Mouse (Mus musculus): Measurements from ENCODE around the gene Emid1. TPM values are rescaled to one million over a fixed set of nuclear protein-coding genes. Genes with fewer than 3 reads are reported as not detected.

Emid1 gene
- polyA plus RNA-seq, 1 experiment = 13.3 TPM

- no peak for DNase-seq
- no peak for TF ChIP-seq POLR2A (IDR thresholded peaks at IDR 0.05; ENCODE audit: borderline replicate concordance, insufficient read depth, low read length)
- no peak for TF ChIP-seq CTCF (IDR thresholded peaks at IDR 0.05; ENCODE audit: borderline replicate concordance, insufficient read depth, low read depth, low read length)
- Histone ChIP-seq H3K27ac (ENCODE audit: insufficient read depth, low read length) (no peak overlapping the region), H3K27me3 (ENCODE audit: control insufficient read depth, insufficient read depth, low read length) (no peaks in the 10 kb centered on the region), H3K4me3 (replicated peaks; ENCODE audit: insufficient read depth, low read depth, low read length) (no peak overlapping the region), H3K4me1 (ENCODE audit: control insufficient read depth, insufficient read depth, low read length) (no peaks in the 10 kb centered on the region)
- 88% methylated on average over 8 of the region's 8 CpGs for WGBS
These were observed 24.6 kb upstream of the Emid1 start for GRCm38 (mm10) chr11:5176685-5177084.

GRCm38 (mm10) chr11:5175866-5176265, 23.8 kb upstream of the Emid1 start:
- 60% methylated on average over 2 of the region's 2 CpGs for WGBS
- TF ChIP-seq POLR2A (IDR thresholded peaks at IDR 0.05; ENCODE audit: borderline replicate concordance, insufficient read depth, low read length) (no peak), CTCF (IDR thresholded peaks at IDR 0.05; ENCODE audit: borderline replicate concordance, insufficient read depth, low read depth, low read length) (no peak)
- H3K27ac ChIP-seq (ENCODE audit: insufficient read depth, low read length) = no peak overlapping the region
- no peak overlapping the region for H3K4me3 ChIP-seq (replicated peaks; ENCODE audit: insufficient read depth, low read depth, low read length)
- H3K27me3 ChIP-seq (ENCODE audit: control insufficient read depth, insufficient read depth, low read length) = no peaks in the 10 kb centered on the region
- no peaks in the 10 kb centered on the region for H3K4me1 ChIP-seq (ENCODE audit: control insufficient read depth, insufficient read depth, low read length)
- no peak for DNase-seq

- H3K27ac ChIP-seq (ENCODE audit: insufficient read depth, low read length) = no peak overlapping the region
- 88% methylated on average over 7 of the region's 7 CpGs for WGBS
- H3K27me3 ChIP-seq (ENCODE audit: control insufficient read depth, insufficient read depth, low read length) = no peaks in the 10 kb centered on the region
- TF ChIP-seq POLR2A (IDR thresholded peaks at IDR 0.05; ENCODE audit: borderline replicate concordance, insufficient read depth, low read length) (no peak), CTCF (IDR thresholded peaks at IDR 0.05; ENCODE audit: borderline replicate concordance, insufficient read depth, low read depth, low read length) (no peak)
- no peak overlapping the region for H3K4me3 ChIP-seq (replicated peaks; ENCODE audit: insufficient read depth, low read depth, low read length)
- DNase-seq = no peak
- H3K4me1 ChIP-seq (ENCODE audit: control insufficient read depth, insufficient read depth, low read length) = no peaks in the 10 kb centered on the region
These were observed 23.1 kb upstream of the Emid1 start for GRCm38 (mm10) chr11:5175141-5175540.

GRCm38 (mm10) chr11:5172861-5173260, 20.8 kb upstream of the Emid1 start:
- no peak overlapping the region for H3K27ac ChIP-seq (ENCODE audit: insufficient read depth, low read length)
- H3K4me1 ChIP-seq (ENCODE audit: control insufficient read depth, insufficient read depth, low read length) = no peaks in the 10 kb centered on the region
- WGBS = 72% methylated on average over 3 of the region's 3 CpGs
- H3K27me3 ChIP-seq (ENCODE audit: control insufficient read depth, insufficient read depth, low read length) = no peaks in the 10 kb centered on the region
- TF ChIP-seq POLR2A (IDR thresholded peaks at IDR 0.05; ENCODE audit: borderline replicate concordance, insufficient read depth, low read length) = no peak
- TF ChIP-seq CTCF (IDR thresholded peaks at IDR 0.05; ENCODE audit: borderline replicate concordance, insufficient read depth, low read depth, low read length) = no peak
- DNase-seq = no peak
- no peak overlapping the region for H3K4me3 ChIP-seq (replicated peaks; ENCODE audit: insufficient read depth, low read depth, low read length)

- DNase-seq = peak in 1 of 2 experiments; percentile 42
- H3K4me1 ChIP-seq (ENCODE audit: control insufficient read depth, insufficient read depth, low read length) = peaks cover 24% of the 10 kb centered on the region
- 85% methylated on average over 9 of the region's 9 CpGs for WGBS
- no peaks in the 10 kb centered on the region for H3K27me3 ChIP-seq (ENCODE audit: control insufficient read depth, insufficient read depth, low read length)
- H3K27ac ChIP-seq (ENCODE audit: insufficient read depth, low read length) = no peak overlapping the region
- TF ChIP-seq POLR2A (IDR thresholded peaks at IDR 0.05; ENCODE audit: borderline replicate concordance, insufficient read depth, low read length) = no peak
- TF ChIP-seq CTCF (IDR thresholded peaks at IDR 0.05; ENCODE audit: borderline replicate concordance, insufficient read depth, low read depth, low read length) = no peak
- no peak overlapping the region for H3K4me3 ChIP-seq (replicated peaks; ENCODE audit: insufficient read depth, low read depth, low read length)
These were observed 15.3 kb upstream of the Emid1 start for GRCm38 (mm10) chr11:5167311-5167710.

- WGBS = 4% methylated on average over 8 of the region's 8 CpGs
- no peaks in the 10 kb centered on the region for H3K27me3 ChIP-seq (ENCODE audit: control insufficient read depth, insufficient read depth, low read length)
- peak overlapping the region; percentile 42; the same call in 1 of the 2 replicates for H3K27ac ChIP-seq (ENCODE audit: insufficient read depth, low read length)
- H3K4me3 ChIP-seq (replicated peaks; ENCODE audit: insufficient read depth, low read depth, low read length) = no peak overlapping the region
- no peak for TF ChIP-seq POLR2A (IDR thresholded peaks at IDR 0.05; ENCODE audit: borderline replicate concordance, insufficient read depth, low read length)
- no peak for TF ChIP-seq CTCF (IDR thresholded peaks at IDR 0.05; ENCODE audit: borderline replicate concordance, insufficient read depth, low read depth, low read length)
- peaks cover 24% of the 10 kb centered on the region for H3K4me1 ChIP-seq (ENCODE audit: control insufficient read depth, insufficient read depth, low read length)
- DNase-seq = peak; percentile 89 to 94
These were observed 13.4 kb upstream of the Emid1 start for GRCm38 (mm10) chr11:5165471-5165916.

GRCm38 (mm10) chr11:5164310-5164709, 12.3 kb upstream of the Emid1 start:
- peaks cover 24% of the 10 kb centered on the region for H3K4me1 ChIP-seq (ENCODE audit: control insufficient read depth, insufficient read depth, low read length)
- no peaks in the 10 kb centered on the region for H3K27me3 ChIP-seq (ENCODE audit: control insufficient read depth, insufficient read depth, low read length)
- no peak overlapping the region for H3K4me3 ChIP-seq (replicated peaks; ENCODE audit: insufficient read depth, low read depth, low read length)
- no peak overlapping the region for H3K27ac ChIP-seq (ENCODE audit: insufficient read depth, low read length)
- TF ChIP-seq POLR2A (IDR thresholded peaks at IDR 0.05; ENCODE audit: borderline replicate concordance, insufficient read depth, low read length) = no peak
- TF ChIP-seq CTCF (IDR thresholded peaks at IDR 0.05; ENCODE audit: borderline replicate concordance, insufficient read depth, low read depth, low read length) = no peak
- DNase-seq = no peak
- 94% methylated on average over 8 of the region's 8 CpGs for WGBS

- TF ChIP-seq POLR2A (IDR thresholded peaks at IDR 0.05; ENCODE audit: borderline replicate concordance, insufficient read depth, low read length) = no peak
- TF ChIP-seq CTCF (IDR thresholded peaks at IDR 0.05; ENCODE audit: borderline replicate concordance, insufficient read depth, low read depth, low read length) = no peak
- no peak for DNase-seq
- 97% methylated on average over 8 of the region's 8 CpGs for WGBS
- Histone ChIP-seq H3K27me3 (ENCODE audit: control insufficient read depth, insufficient read depth, low read length) (no peaks in the 10 kb centered on the region), H3K27ac (ENCODE audit: insufficient read depth, low read length) (no peak overlapping the region), H3K4me3 (replicated peaks; ENCODE audit: insufficient read depth, low read depth, low read length) (no peak overlapping the region), H3K4me1 (ENCODE audit: control insufficient read depth, insufficient read depth, low read length) (peaks cover 24% of the 10 kb centered on the region)
These were observed 11.4 kb upstream of the Emid1 start for GRCm38 (mm10) chr11:5163421-5163820.
